Comparison of ENCODE assay signal across 12 mouse cellular contexts in the genomic region with DNA sequence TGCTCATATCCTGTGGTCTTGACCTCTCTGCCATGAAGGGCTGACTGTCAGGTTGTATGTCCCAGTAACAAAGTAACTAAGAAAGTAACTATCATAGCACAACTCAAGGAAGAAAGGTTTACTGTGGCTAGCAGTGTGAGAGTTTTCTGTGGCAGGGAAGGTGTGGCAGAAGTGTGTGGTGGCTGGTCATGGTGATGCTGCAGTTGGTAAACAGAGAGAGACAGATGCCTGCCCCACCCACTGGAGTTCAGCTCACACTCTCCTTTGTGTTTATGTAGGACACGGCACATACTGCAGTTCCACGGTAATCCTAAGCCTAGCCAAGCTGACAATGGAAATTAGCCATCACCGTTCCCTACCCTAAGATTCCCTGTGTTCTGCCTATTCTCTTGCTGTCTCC. TPM values are rescaled to one million over a fixed set of nuclear protein-coding genes. Genes with fewer than 3 reads are reported as not detected.
"Had no signal": no experiment of that assay in that cellular context is flagged by ENCODE, and none has a peak within 500 bp of the region (broad histone marks: within the 10 kb centered on the region; RNA-seq: fewer than 3 reads in every experiment).

No protein-coding gene starts in this region.

- H3K36me3 ChIP-seq: limb, embryonic 12.5 days; midbrain, embryonic 10.5 days; neural tube, embryonic 15.5 days had no signal

- H3K9me3 ChIP-seq: limb, embryonic 12.5 days; midbrain, embryonic 10.5 days; neural tube, embryonic 15.5 days had no signal

- H3K9ac ChIP-seq: limb, embryonic 12.5 days; neural tube, embryonic 15.5 days had no signal

- H3K4me3 ChIP-seq: limb, embryonic 12.5 days; midbrain, embryonic 10.5 days; myocyte; neural tube, embryonic 15.5 days had no signal

- ATAC-seq: inflammation-experienced regulatory T-cells, adult 6 months; intestine, postnatal 0 days had no signal

- H3K27ac ChIP-seq: limb, embryonic 12.5 days; midbrain, embryonic 10.5 days; neural tube, embryonic 15.5 days had no signal

- H3K4me1 ChIP-seq: limb, embryonic 12.5 days; neural tube, embryonic 15.5 days had no signal

- H3K4me2 ChIP-seq: limb, embryonic 12.5 days; neural tube, embryonic 15.5 days had no signal

- DNase-seq: kidney, adult 8-10 months; kidney, postnatal 25 days; midbrain, embryonic 14.5 days; right cerebral cortex, postnatal 14 days; thymus, adult 2 months; thymus, postnatal 25 days had no signal

RNA-seq across cellular contexts. Expression of a gene that starts 49.6 kb away (rescaled TPM):
- polyA plus RNA-seq: myocyte had no signal
